Mouse (Mus musculus) bone marrow, adult 2 months (tissue): ENCODE data around the gene Rccd1. TPM values are rescaled to one million over a fixed set of nuclear protein-coding genes. Genes with fewer than 3 reads are reported as not detected.

Source experiments
- H3K27ac ChIP-seq: fragments of 200-500 bp; 2 replicates; pipeline ENCODE4 v1.5.1; 2012; ENCODE audit warnings: low read depth, mild to moderate bottlenecking, control low read depth, inconsistent platforms, low read length; ENCODE audit not compliant: control insufficient read depth, poor library complexity, insufficient read depth
- H3K4me1 ChIP-seq: fragments of 200-500 bp; 2 replicates; pipeline ENCODE4 v1.6.1; 2011; ENCODE audit warnings: low read length; ENCODE audit not compliant: control insufficient read depth, insufficient read depth
- H3K4me3 ChIP-seq: fragments of 200-500 bp; replicated peaks from 2 replicates; pipeline ENCODE3; 2011; ENCODE audit warnings: mild to moderate bottlenecking, low read depth, low read length, control low read depth; ENCODE audit not compliant: control insufficient read depth
- CTCF ChIP-seq: fragments of 200-500 bp; IDR thresholded peaks from 2 replicates; pipeline ENCODE4 v1.5.1; 2011; ENCODE audit warnings: low read length, control low read depth; ENCODE audit not compliant: control insufficient read depth, insufficient read depth
- POLR2A ChIP-seq: fragments of 200-500 bp; IDR thresholded peaks from 2 replicates; pipeline ENCODE4 v1.6.1; 2011; ENCODE audit warnings: low read depth, mild to moderate bottlenecking, control low read depth, low read length, borderline replicate concordance; ENCODE audit not compliant: control insufficient read depth
- WGBS: fragments of 180-500 bp; shearing (Covaris S2); methylation state at CpG from one replicate; pipeline ENCODE4 v1.1.7; 2018; 5-methylcytosine and 5-hydroxymethylcytosine counted together
- polyA plus RNA-seq: library from polyadenylated mRNA; stranded (reverse); fragments of >200 nt; gene quantifications from 2 replicates; pipeline ENCODE4 v1.2.4, GENCODE M21; 2011; ENCODE audit warnings: low replicate concordance; ENCODE audit not compliant: missing spikeins, insufficient read depth, insufficient read length

Gene Rccd1
- polyA plus RNA-seq, 1 experiment = 11.3 TPM

DNA sequence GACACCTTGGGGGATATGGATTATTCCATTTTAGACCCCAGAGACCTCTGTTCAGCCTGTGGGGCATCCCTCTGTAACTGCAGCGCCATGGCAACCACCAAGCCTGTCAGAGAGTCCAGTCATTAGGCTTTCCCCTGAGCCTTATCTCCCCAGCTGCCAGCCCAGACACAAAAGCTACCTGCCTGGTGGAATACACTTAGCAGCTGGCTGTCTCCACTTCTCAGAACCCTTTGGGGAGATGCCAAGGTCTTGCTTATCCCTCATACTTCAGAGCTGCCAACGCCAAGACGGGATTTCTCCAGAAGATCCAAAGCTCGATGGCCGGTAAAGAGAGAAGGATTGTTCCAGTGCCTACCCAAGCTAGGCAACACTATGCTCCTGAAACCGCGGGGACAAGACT, 17.5 kb upstream of the Rccd1 start:
- TF ChIP-seq POLR2A = no peak
- no peak for TF ChIP-seq CTCF
- Histone ChIP-seq H3K4me3 (no peak overlapping the region), H3K4me1 (peaks cover 7% of the 10 kb centered on the region), H3K27ac (no peak overlapping the region)
- 78% methylated on average over 7 of the region's 7 CpGs for WGBS

DNA sequence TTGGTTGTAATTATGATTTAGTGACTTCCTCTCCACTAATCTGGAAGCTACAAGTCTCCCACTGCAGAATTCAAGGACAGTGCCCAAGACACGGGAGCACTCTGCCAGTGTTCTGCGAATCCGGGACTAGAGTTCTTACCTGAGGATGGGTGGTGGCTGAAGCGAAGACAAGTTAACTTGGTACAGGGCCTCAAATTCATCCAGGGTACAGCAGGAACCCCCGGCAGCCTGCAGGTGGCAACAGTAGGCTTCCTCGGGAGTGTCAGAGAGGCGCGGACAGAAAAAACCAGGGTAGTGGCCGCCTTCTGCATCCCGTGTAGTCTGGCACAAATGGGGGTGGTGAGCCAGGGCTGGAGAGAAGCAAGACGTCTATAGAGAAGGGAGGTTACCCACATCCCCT, 16.5 kb upstream of the Rccd1 start, which contains the start of gene Unc45a:
Unc45a (minus strand) TSS at position 213 of the 400 bp plus-strand sequence.
- Histone ChIP-seq H3K4me1 (peaks cover 7% of the 10 kb centered on the region), H3K27ac (peak within 1 kb of the TSS; percentile 70), H3K4me3 (peak within 1 kb of the TSS; percentile 82)
- 2% methylated on average over 11 of the region's 11 CpGs for WGBS
- peak; percentile 77 for TF ChIP-seq CTCF
- no peak for TF ChIP-seq POLR2A

DNA sequence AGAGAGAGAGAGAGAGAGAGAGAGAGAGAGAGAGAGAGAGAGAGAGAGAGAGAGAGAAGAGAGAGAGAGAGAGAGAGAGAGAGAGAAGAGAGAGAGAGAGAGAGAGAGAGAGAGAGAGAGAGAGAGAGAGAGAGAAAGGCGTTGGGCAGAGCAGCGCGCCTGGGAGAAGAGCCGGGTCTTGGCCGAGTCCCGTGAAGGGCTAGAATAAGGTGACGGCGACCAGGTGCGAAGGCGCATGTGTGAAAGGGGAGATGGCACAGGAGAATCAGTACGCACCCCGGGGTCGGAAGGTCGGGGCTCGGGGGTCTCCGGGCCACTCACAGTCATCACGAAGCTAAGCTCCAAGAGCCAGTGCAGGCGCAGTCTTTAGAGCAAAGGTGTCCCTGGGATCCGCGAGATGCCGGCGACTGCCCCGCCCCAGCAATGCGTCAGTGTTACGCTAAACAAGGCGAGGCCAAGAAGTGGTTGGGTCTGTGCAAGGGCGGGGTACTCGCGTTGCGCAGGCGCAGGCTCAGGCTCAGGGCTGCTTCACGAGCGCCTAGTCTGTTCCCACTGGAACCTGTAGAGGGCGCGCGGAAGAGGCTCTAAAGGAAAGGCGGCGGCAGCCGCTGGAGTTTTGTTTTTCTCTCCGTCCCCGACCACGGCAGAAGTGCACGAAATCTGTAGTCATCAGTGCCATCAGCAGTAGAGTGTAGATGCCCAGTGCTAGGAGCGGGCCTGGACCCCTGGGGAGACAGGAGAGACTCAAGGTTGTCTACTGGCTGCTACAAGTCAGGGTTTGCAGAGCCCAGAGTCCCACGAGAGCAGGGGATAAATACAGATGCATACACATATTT, 15.8 kb upstream of the Rccd1 start:
- peaks cover 7% of the 10 kb centered on the region for H3K4me1 ChIP-seq
- H3K27ac ChIP-seq = peak overlapping the region; percentile 70
- WGBS = under 1% methylated on average over 45 of the region's 45 CpGs
- H3K4me3 ChIP-seq = peak overlapping the region; percentile 82
- peak; percentile 74 for TF ChIP-seq CTCF
- TF ChIP-seq POLR2A = peak; percentile 87

DNA sequence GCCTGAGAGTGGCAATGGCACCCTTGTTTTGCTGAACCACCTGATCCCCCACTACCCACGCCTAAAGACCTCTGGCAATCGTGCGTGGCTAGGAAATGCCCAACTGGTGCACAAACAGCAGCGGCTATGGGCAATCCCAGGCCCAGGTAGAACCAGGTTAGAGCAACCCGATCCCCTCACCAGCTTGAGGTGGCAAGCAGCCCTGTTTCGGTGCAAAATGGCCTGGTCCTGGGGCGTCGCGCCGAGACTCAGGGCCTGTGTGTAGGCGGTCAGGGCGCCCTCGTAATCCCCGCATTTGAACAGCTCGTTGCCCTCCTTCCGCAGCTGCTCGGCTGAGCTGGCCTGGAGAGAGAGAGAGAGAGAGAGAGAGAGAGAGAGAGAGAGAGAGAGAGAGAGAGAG, 15.1 kb upstream of the Rccd1 start:
- H3K4me3 ChIP-seq = peak overlapping the region; percentile 57
- H3K27ac ChIP-seq = no peak overlapping the region
- H3K4me1 ChIP-seq = peaks cover 7% of the 10 kb centered on the region
- no peak for TF ChIP-seq POLR2A
- no peak for TF ChIP-seq CTCF
- WGBS = 9% methylated on average over 17 of the region's 17 CpGs

DNA sequence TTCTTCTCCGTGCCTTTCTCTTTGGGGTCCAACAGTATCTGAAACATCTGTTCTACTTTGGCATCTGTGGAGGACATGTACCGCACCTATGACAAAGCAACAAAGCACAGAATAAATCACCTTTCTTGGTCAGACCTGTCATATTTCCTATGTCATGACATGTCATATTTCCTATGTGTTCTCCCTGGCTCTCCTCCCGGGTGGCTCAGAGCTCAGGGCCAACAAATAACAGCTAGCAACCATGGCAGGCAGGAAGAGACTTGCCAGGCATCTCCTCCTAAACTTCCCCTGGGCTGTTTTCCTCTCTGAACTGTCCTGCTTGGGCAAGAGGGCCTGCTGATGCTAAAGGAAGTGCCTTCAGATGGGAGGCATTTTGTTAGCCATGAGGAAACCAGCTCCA, 12.7 kb upstream of the Rccd1 start:
- no peak overlapping the region for H3K4me3 ChIP-seq
- peaks cover 2% of the 10 kb centered on the region for H3K4me1 ChIP-seq
- TF ChIP-seq CTCF (no peak), POLR2A (no peak)
- WGBS = 74% methylated on average over 3 of the region's 3 CpGs
- no peak overlapping the region for H3K27ac ChIP-seq

DNA sequence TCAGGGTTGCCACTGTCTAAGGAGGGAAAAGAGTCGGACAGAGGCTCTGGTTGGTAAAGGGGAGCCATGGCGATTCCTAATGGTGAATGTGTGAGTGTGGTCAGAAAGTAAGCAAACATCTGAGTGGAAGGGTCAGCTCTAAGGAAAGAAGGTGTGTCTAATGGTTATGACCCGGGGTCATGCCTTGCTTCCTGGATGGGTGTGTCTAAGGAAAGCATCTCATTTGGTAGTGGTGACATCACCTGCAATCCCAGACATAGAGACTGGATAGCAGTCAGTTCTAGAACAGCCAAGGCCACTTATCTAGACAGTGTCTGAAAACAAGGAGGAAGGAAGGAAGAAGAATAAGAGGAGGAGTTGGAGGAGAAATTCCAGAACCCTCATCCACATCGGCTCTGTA, 10.6 kb upstream of the Rccd1 start:
- no peak for TF ChIP-seq CTCF
- no peak for TF ChIP-seq POLR2A

DNA sequence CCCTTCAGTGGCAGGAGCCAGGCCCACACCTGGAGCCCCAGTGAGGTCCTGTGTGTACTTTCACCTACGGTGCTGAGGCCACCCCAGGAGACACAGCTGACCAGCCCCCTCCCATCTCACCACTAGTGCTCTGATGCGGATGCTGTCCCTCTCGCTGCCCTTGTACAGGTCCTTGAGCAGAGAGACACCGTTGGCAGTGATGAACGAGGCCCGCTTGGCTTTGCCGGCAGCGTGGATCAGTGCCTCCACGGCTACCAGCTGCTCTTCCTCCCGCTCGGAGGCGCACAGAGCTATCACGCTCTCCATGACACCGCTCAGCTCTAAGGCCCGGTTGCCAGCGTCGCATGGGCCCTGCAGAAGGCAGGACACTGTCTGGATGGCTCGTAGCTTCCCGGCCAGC, 7.2 kb upstream of the Rccd1 start:
- no peak overlapping the region for H3K27ac ChIP-seq
- H3K4me3 ChIP-seq = no peak overlapping the region
- no peaks in the 10 kb centered on the region for H3K4me1 ChIP-seq
- TF ChIP-seq CTCF (no peak), POLR2A (no peak)
- 93% methylated on average over 19 of the region's 19 CpGs for WGBS

More for the DNA sequence above, 10.6 kb upstream of the Rccd1 start:
- H3K4me1 ChIP-seq = peaks cover 2% of the 10 kb centered on the region
- 86% methylated on average over 4 of the region's 4 CpGs for WGBS
- H3K27ac ChIP-seq = no peak overlapping the region
- no peak overlapping the region for H3K4me3 ChIP-seq

DNA sequence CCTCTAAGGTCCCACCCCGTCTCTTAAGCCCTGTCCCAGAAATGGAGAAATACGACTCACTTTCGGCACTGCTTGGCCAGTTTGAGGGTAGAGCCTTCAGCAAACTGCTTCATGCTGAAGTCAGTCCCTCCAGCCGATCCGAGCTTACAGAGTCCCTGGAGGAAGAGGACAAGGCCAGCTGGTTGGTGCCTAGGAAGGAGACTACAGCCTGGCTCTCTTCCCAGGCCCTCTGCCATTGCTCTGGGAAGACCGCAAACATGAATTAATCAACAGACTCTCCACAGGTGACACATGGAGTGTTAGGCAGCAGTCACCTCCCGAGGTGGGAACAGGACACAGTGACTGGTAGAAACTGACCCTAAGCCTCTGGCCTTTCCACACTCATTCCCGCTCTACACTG, 6.0 kb upstream of the Rccd1 start:
- H3K4me1 ChIP-seq = no peaks in the 10 kb centered on the region
- TF ChIP-seq CTCF (no peak), POLR2A (no peak)
- no peak overlapping the region for H3K27ac ChIP-seq
- no peak overlapping the region for H3K4me3 ChIP-seq
- 87% methylated on average over 8 of the region's 8 CpGs for WGBS
